Mouse (Mus musculus): ENCODE data around the gene Bnip2. TPM values are rescaled to one million over a fixed set of nuclear protein-coding genes. Genes with fewer than 3 reads are reported as not detected.

Bnip2 gene
- polyA plus RNA-seq, 1 experiment from 2014 or later: 76.1 TPM

Other genes starting within 250 kb of the Bnip2 start
- gene Foxb1, start 228.5 kb upstream of the Bnip2 start, polyA plus RNA-seq (2015; fragmentation: Nextera tagmentation; extraction: Ambion mirVana): 7.8 and 8.0 TPM in 2 replicates
- 205 and 221 TPM in 2 replicates for gene Gtf2a2, start 23.1 kb downstream of the Bnip2 start, polyA plus RNA-seq (2015; fragmentation: Nextera tagmentation; extraction: Ambion mirVana)
- not detected in 2 replicates for gene Gcnt3, start 48.6 kb downstream of the Bnip2 start, polyA plus RNA-seq (2015; fragmentation: Nextera tagmentation; extraction: Ambion mirVana)
- 5.1 TPM in 2 replicates for gene Fam81a, start 153.1 kb downstream of the Bnip2 start, polyA plus RNA-seq (2015; fragmentation: Nextera tagmentation; extraction: Ambion mirVana)
- gene Myo1e, start 217.9 kb downstream of the Bnip2 start, polyA plus RNA-seq (2015; fragmentation: Nextera tagmentation; extraction: Ambion mirVana): 7.9 and 8.2 TPM in 2 replicates

Data from neural tube, embryonic 13.5 days (tissue).